10 mouse cellular contexts compared by ENCODE assay signal in the genomic region with DNA sequence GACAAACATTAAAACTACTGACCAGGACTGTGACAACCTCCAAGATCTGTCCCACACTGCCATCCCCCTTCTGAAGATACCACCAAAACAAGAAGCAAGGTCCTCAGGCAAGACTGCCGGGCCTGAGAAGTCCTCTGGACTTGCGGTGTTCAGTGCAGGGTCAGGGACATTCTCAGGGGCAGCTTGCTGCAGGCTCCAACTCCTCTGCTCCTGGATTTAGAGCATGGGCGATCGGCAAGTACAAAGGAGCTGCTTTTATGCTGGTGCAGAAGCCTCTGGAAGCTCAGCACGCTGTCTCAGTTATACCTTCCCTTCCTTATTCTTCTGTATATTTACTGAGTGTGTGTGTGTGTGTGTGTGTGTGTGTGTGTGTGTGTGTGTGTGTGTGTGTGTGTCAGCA.
"Had no signal": no experiment of that assay in that cellular context is flagged by ENCODE, and none has a peak within 500 bp of the region (broad histone marks: within the 10 kb centered on the region; RNA-seq: fewer than 3 reads in every experiment).

No protein-coding gene starts in this region.

- H3K4me3 ChIP-seq: limb, embryonic 13.5 days; stomach, embryonic 15.5 days had no signal

- H3K27me3 ChIP-seq: limb, embryonic 13.5 days; stomach, embryonic 15.5 days had no signal

- DNase-seq: kidney, adult 2 months; kidney, postnatal 25 days; lung, adult 18-20 months; right cerebral cortex, postnatal 14 days; thymus, adult 2 months; thymus, postnatal 25 days had no signal

- H3K9me3 ChIP-seq: limb, embryonic 13.5 days; stomach, embryonic 15.5 days had no signal

- H3K27ac ChIP-seq: limb, embryonic 13.5 days; liver, embryonic 14.5 days; stomach, embryonic 15.5 days had no signal

- H3K4me2 ChIP-seq: limb, embryonic 13.5 days; stomach, embryonic 15.5 days had no signal

- ATAC-seq: intestine, embryonic 16.5 days had no signal

- H3K4me1 ChIP-seq: stomach, embryonic 15.5 days had no signal

- H3K9ac ChIP-seq: limb, embryonic 13.5 days; liver, embryonic 14.5 days; stomach, embryonic 15.5 days had no signal

- H3K36me3 ChIP-seq: limb, embryonic 13.5 days; stomach, embryonic 15.5 days had no signal
